Mouse (Mus musculus): ENCODE results near the gene Akna. TPM values are rescaled to one million over a fixed set of nuclear protein-coding genes. Genes with fewer than 3 reads are reported as not detected.

Gene Akna
- polyA plus RNA-seq, 1 experiment from 2014 or later, result 4.6 TPM

DNA sequence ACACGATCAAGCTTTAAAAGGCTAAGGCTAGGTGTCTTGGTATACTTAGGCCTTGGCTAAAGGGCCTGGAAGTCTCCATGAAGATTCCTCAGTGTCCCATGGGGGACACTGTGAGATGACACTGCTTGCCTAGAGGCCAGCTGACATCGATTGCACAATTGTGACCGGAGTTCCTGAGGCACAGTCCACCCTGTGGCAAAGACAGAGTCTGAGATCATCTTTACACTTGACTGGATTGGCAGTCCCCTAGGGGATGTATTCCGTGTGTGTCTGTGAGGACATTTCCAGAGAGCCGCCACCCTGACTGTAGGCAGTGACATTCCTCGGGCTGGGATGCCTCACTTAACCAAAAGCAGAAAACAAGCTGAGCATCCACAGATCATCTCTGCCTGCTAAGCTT lies 43.3 kb downstream of the Akna start:
- no peaks in the 10 kb centered on the region for H3K9me3 ChIP-seq (ENCODE audit: control insufficient read depth, low read length)
- no peak for ATAC-seq
- H3K9ac ChIP-seq (ENCODE audit: low read depth, low read length), result no peak overlapping the region
- WGBS, result 65% methylated on average over 6 of the region's 6 CpGs
- no peaks in the 10 kb centered on the region for H3K4me1 ChIP-seq (ENCODE audit: control insufficient read depth, insufficient read depth, low read depth, low read length)
- H3K4me2 ChIP-seq (ENCODE audit: low read length), result no peak overlapping the region
- no peaks in the 10 kb centered on the region for H3K27me3 ChIP-seq (replicated peaks; ENCODE audit: control insufficient read depth, insufficient read depth, low read length)
- H3K36me3 ChIP-seq (ENCODE audit: control insufficient read depth, insufficient read depth, low read length), result no peaks in the 10 kb centered on the region
- no peak overlapping the region for H3K4me3 ChIP-seq (ENCODE audit: low read length)
- H3K27ac ChIP-seq (ENCODE audit: low read depth, low read length), result no peak overlapping the region

DNA sequence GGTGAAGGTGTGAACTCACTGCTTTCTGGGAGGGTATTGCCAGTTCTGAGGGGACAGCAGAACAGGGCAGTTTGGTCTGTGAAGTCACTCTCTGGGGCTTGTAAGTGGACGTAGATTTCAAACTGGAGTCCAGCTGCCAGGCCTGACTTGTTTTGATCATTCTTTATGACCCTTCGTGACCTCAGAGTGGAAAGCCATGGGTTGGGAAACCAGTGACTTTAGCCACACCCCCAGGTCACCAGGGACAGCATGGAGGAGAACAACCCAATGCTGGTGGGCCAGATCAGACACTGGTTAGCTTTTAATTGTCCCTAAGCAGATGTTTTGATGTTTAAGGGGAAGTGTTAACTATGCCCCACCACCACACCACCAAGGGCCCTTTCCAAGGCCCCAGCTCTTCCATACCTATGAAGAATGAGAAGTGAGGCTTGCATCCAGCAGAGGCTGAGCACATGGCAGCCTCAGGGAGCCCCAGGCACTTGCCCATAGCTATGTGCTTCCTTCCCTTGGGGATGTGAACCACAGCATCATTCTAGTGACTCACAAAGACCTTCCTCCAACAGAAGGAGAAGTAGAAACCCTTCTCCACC lies 46.1 kb downstream of the Akna start:
- no peak overlapping the region for H3K4me2 ChIP-seq (ENCODE audit: low read length)
- H3K4me1 ChIP-seq (ENCODE audit: control insufficient read depth, insufficient read depth, low read depth, low read length), result no peaks in the 10 kb centered on the region
- 60% methylated on average over 2 of the region's 2 CpGs for WGBS
- H3K27me3 ChIP-seq (replicated peaks; ENCODE audit: control insufficient read depth, insufficient read depth, low read length), result no peaks in the 10 kb centered on the region
- no peaks in the 10 kb centered on the region for H3K9me3 ChIP-seq (ENCODE audit: control insufficient read depth, low read length)
- H3K27ac ChIP-seq (ENCODE audit: low read depth, low read length), result no peak overlapping the region
- no peak overlapping the region for H3K4me3 ChIP-seq (ENCODE audit: low read length)
- H3K9ac ChIP-seq (ENCODE audit: low read depth, low read length), result no peak overlapping the region
- H3K36me3 ChIP-seq (ENCODE audit: control insufficient read depth, insufficient read depth, low read length), result no peaks in the 10 kb centered on the region
- ATAC-seq, result no peak

DNA sequence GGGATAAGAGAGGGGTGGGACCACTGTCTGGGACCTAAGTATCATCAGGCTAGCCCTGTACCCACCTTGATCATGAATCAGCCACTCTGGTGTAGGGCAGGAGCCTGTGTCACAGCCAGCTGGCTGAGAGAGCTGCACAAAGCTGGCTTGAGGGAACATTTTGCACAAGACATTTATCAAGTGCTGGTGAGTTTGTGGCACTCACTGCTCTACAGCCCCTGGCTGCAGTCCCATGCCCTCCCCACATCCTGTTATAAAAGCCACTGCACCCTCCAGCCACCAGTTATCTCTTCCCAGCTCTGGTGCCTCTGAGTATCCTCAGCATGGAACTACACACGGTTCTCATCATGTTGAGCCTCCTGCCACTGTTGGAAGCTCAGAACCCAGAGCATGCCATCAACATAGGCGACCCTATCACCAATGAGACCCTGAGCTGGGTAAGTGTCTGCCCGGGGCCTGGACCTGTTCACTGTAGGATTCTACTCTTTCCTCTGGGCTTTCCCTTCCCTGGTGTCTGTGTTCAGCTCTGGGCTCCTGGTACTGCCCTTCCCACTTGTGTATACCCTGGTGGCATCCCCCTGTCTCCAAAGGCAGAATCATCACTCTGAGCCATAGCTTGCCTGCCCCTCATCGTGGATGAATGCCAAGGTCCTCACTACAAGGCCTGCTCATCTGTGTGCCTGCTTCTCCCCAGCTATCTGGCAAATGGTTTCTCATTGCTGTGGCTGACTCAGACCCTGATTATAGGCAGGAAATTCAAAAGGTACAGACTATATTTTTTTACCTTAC lies 47.1 kb downstream of the Akna start, which contains the start of gene Orm3:
Gene Orm3, plus strand, starts transcription at position 286 of the 789 bp plus-strand sequence.
- WGBS, result 81% methylated on average over 4 of the region's 4 CpGs

DNA sequence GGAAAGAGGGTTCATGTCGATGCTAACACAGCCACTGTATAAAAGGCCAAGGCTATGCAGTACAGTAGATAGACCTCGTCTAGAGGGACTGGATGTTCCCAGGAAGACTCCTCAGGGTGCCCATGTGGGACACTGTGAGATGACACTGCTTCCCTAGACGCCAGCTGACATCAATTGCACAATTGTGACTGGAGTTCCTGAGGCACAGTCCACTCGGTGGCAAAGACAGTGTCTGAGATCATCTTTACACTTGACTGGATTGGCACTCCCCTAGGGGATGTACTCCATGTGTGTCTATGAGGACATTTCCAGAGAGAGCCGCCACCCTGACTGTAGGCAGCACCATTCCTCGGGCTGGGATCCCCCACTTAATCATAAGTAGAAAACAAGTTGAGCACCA lies 54.6 kb downstream of the Akna start:
- H3K4me2 ChIP-seq (ENCODE audit: low read length), result no peak overlapping the region
- H3K36me3 ChIP-seq (ENCODE audit: control insufficient read depth, insufficient read depth, low read length), result no peaks in the 10 kb centered on the region
- 67% methylated on average over 6 of the region's 6 CpGs for WGBS
- no peaks in the 10 kb centered on the region for H3K4me1 ChIP-seq (ENCODE audit: control insufficient read depth, insufficient read depth, low read depth, low read length)
- no peak overlapping the region for H3K27ac ChIP-seq (ENCODE audit: low read depth, low read length)
- H3K27me3 ChIP-seq (replicated peaks; ENCODE audit: control insufficient read depth, insufficient read depth, low read length), result no peaks in the 10 kb centered on the region
- no peak overlapping the region for H3K4me3 ChIP-seq (ENCODE audit: low read length)
- no peak overlapping the region for H3K9ac ChIP-seq (ENCODE audit: low read depth, low read length)
- no peaks in the 10 kb centered on the region for H3K9me3 ChIP-seq (ENCODE audit: control insufficient read depth, low read length)
- no peak for ATAC-seq

More for the DNA sequence above, 47.1 kb downstream of the Akna start, which contains the start of gene Orm3:
- no peaks in the 10 kb centered on the region for H3K27me3 ChIP-seq (replicated peaks; ENCODE audit: control insufficient read depth, insufficient read depth, low read length)
- no peak within 1 kb of the TSS for H3K4me2 ChIP-seq (ENCODE audit: low read length)
- H3K9me3 ChIP-seq (ENCODE audit: control insufficient read depth, low read length), result no peaks in the 10 kb centered on the region
- no peaks in the 10 kb centered on the region for H3K4me1 ChIP-seq (ENCODE audit: control insufficient read depth, insufficient read depth, low read depth, low read length)
- no peak within 1 kb of the TSS for H3K4me3 ChIP-seq (ENCODE audit: low read length)
- H3K27ac ChIP-seq (ENCODE audit: low read depth, low read length), result no peak within 1 kb of the TSS
- 0 out of 2 replicates have a peak, but pooled peaks have one; percentile 15 for ATAC-seq
- H3K36me3 ChIP-seq (ENCODE audit: control insufficient read depth, insufficient read depth, low read length), result no peaks in the 10 kb centered on the region
- no peak within 1 kb of the TSS for H3K9ac ChIP-seq (ENCODE audit: low read depth, low read length)

DNA sequence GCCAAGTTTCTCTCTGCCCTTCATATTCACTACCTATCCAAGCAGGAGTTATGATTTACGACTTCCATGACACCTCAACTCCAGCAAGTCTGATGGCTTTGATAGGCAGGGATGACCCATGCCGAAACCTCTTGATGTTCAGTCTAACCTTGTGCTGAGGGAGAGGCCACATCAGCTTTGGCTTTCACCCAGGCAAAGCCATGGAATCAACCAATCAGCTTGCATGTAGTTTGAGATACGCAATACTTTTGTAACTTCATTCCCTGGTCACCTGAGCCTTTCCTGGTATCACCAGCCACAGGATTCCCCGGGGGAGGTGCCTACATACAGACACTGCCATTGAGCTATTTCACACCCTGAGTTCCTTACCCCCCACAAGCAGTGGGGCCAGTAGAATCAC lies 56.5 kb downstream of the Akna start:
- Histone ChIP-seq H3K27ac (ENCODE audit: low read depth, low read length) (no peak overlapping the region), H3K27me3 (replicated peaks; ENCODE audit: control insufficient read depth, insufficient read depth, low read length) (no peaks in the 10 kb centered on the region), H3K4me3 (ENCODE audit: low read length) (no peak overlapping the region), H3K36me3 (ENCODE audit: control insufficient read depth, insufficient read depth, low read length) (no peaks in the 10 kb centered on the region), H3K4me1 (ENCODE audit: control insufficient read depth, insufficient read depth, low read depth, low read length) (no peaks in the 10 kb centered on the region), H3K9me3 (ENCODE audit: control insufficient read depth, low read length) (no peaks in the 10 kb centered on the region), H3K9ac (ENCODE audit: low read depth, low read length) (no peak overlapping the region), H3K4me2 (ENCODE audit: low read length) (no peak overlapping the region)
- ATAC-seq, result no peak
- 93% methylated on average over 4 of the region's 4 CpGs for WGBS

DNA sequence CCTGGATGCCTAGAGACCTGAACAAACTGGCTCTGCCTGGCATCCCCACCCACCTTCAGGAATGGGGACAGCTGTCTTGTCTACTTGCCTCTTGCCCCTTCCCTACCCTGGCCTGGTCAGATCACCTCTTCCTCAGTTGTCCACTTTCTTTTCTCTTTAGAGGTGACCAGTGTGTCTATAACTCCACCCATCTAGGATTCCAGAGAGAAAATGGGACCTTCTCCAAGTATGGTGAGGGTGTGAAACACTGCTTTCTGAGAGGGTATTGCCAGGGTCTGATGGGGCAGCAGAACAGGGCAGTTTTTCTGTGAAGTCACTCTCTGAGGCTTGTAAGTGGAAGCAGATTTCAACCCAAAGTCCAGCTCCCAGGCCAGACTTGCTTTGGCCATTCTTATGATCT lies 57.9 kb downstream of the Akna start:
- no peaks in the 10 kb centered on the region for H3K27me3 ChIP-seq (replicated peaks; ENCODE audit: control insufficient read depth, insufficient read depth, low read length)
- no peak for ATAC-seq
- H3K36me3 ChIP-seq (ENCODE audit: control insufficient read depth, insufficient read depth, low read length), result no peaks in the 10 kb centered on the region

DNA sequence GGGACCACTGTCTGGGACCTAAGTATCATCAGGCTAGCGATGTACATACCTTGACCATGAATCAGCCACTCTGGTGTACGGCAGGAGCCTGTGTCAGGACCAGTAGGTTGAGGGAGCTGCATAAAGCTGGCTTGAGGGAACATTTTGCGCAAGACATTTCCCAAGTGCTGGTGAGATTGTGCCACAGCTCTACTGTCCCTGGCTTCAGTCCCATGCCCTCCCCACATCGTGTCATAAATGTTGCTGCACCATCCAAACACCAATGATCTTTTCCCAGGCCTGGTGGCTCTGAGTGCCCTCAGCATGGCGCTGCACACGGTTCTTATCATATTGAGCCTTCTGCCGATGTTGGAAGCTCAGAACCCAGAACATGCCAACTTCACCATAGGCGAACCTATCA lies 58.9 kb downstream of the Akna start, which contains the start of gene Orm1:
Gene Orm1, plus strand, starts transcription at position 266 of the 400 bp plus-strand sequence.
- Histone ChIP-seq H3K9ac (ENCODE audit: low read depth, low read length) (no peak within 1 kb of the TSS), H3K27ac (ENCODE audit: low read depth, low read length) (no peak within 1 kb of the TSS), H3K4me3 (ENCODE audit: low read length) (no peak within 1 kb of the TSS), H3K4me2 (ENCODE audit: low read length) (no peak within 1 kb of the TSS), H3K4me1 (ENCODE audit: control insufficient read depth, insufficient read depth, low read depth, low read length) (no peaks in the 10 kb centered on the region), H3K36me3 (ENCODE audit: control insufficient read depth, insufficient read depth, low read length) (no peaks in the 10 kb centered on the region), H3K27me3 (replicated peaks; ENCODE audit: control insufficient read depth, insufficient read depth, low read length) (no peaks in the 10 kb centered on the region), H3K9me3 (ENCODE audit: control insufficient read depth, low read length) (no peaks in the 10 kb centered on the region)
- no peak for ATAC-seq
- WGBS, result 90% methylated on average over 8 of the region's 8 CpGs

More for the DNA sequence above, 57.9 kb downstream of the Akna start:
- Histone ChIP-seq H3K4me2 (ENCODE audit: low read length) (no peak overlapping the region), H3K27ac (ENCODE audit: low read depth, low read length) (no peak overlapping the region), H3K9ac (ENCODE audit: low read depth, low read length) (no peak overlapping the region), H3K4me3 (ENCODE audit: low read length) (no peak overlapping the region), H3K9me3 (ENCODE audit: control insufficient read depth, low read length) (no peaks in the 10 kb centered on the region), H3K4me1 (ENCODE audit: control insufficient read depth, insufficient read depth, low read depth, low read length) (no peaks in the 10 kb centered on the region)

DNA sequence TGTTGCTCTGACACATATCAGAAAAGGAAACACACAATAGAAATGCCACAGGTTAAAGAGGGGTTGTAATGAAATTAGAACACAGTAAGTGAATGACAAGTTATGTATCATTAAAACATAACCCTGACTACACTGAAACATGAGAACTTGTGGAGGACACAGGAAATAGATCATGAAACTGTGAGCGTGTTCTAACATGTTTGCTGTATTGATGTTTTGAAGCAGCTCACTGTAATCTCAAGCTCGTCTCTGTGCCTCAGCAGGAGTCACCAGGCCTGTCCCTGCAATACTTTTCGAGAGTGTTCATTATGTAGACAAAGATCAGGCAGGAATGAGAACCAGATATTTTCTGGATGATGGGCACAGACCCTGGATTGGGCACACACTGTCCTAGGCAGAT lies 59.5 kb downstream of the Akna start:
- Histone ChIP-seq H3K27ac (ENCODE audit: low read depth, low read length) (no peak overlapping the region), H3K4me2 (ENCODE audit: low read length) (no peak overlapping the region), H3K9me3 (ENCODE audit: control insufficient read depth, low read length) (no peaks in the 10 kb centered on the region), H3K9ac (ENCODE audit: low read depth, low read length) (no peak overlapping the region), H3K4me1 (ENCODE audit: control insufficient read depth, insufficient read depth, low read depth, low read length) (no peaks in the 10 kb centered on the region), H3K27me3 (replicated peaks; ENCODE audit: control insufficient read depth, insufficient read depth, low read length) (no peaks in the 10 kb centered on the region), H3K36me3 (ENCODE audit: control insufficient read depth, insufficient read depth, low read length) (no peaks in the 10 kb centered on the region), H3K4me3 (ENCODE audit: low read length) (no peak overlapping the region)
- WGBS, result 60% methylated on average over 3 of the region's 3 CpGs
- ATAC-seq, result no peak

DNA sequence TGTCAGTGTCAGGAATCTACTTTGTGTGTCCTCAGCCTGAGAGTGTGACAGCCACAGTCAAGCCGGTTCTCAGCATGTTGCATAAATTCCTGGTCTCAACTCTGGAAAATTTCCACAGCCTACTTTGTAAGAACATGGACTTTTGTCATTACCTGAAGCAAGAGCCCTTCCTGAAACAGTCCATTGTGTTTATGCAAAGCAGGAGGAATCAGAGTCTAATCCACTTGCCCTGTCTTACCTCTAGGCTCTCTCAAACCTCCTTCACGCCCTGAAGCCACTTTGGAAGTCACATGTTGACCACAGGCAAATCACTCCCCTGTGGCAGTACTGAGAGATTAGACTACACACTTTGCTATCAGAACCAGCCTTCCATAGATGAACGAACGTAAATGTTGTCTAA lies 60.7 kb downstream of the Akna start:
- H3K4me1 ChIP-seq (ENCODE audit: control insufficient read depth, insufficient read depth, low read depth, low read length), result no peaks in the 10 kb centered on the region
- H3K9me3 ChIP-seq (ENCODE audit: control insufficient read depth, low read length), result no peaks in the 10 kb centered on the region
- no peak overlapping the region for H3K27ac ChIP-seq (ENCODE audit: low read depth, low read length)
- H3K4me2 ChIP-seq (ENCODE audit: low read length), result no peak overlapping the region
- WGBS, result 73% methylated on average over 4 of the region's 4 CpGs
- no peak for ATAC-seq
- no peaks in the 10 kb centered on the region for H3K27me3 ChIP-seq (replicated peaks; ENCODE audit: control insufficient read depth, insufficient read depth, low read length)
- H3K9ac ChIP-seq (ENCODE audit: low read depth, low read length), result no peak overlapping the region
- no peaks in the 10 kb centered on the region for H3K36me3 ChIP-seq (ENCODE audit: control insufficient read depth, insufficient read depth, low read length)
- H3K4me3 ChIP-seq (ENCODE audit: low read length), result no peak overlapping the region

All from hindbrain, embryonic 16.5 days (tissue).